ENCODE assay signal across 13 mouse cellular contexts in genomic region chr19:21798700-21799099, GRCm38 (mm10). TPM values are rescaled to one million over a fixed set of nuclear protein-coding genes. Genes with fewer than 3 reads are reported as not detected.
DNase-seq lines count a peak whose midpoint lies in the region; ATAC-seq lines count a peak whose summit lies in the region.
"Had no signal": no experiment of that assay in that cellular context is flagged by ENCODE, and none has a peak within 500 bp of the region (broad histone marks: within the 10 kb centered on the region; RNA-seq: fewer than 3 reads in every experiment).

No protein-coding gene starts in this region.

- 27% methylated on average over 3 of the region's 3 CpGs for WGBS in midbrain, embryonic 14.5 days
- 75% methylated on average over 3 of the region's 3 CpGs for WGBS in midbrain, embryonic 10.5 days
- 40% methylated on average over 3 of the region's 3 CpGs for WGBS in heart, embryonic 14.5 days
- WGBS in intestine, embryonic 16.5 days = 83% methylated on average over 3 of the region's 3 CpGs

- H3K4me3 ChIP-seq in midbrain, embryonic 14.5 days (replicated peaks; ENCODE audit: low read depth, low read length) = no peak overlapping the region
- no peak overlapping the region for H3K4me3 ChIP-seq in midbrain, embryonic 10.5 days
- H3K4me3 ChIP-seq in heart, embryonic 14.5 days (ENCODE audit: control insufficient read depth in 1 of 2, insufficient read depth in 1 of 2, low read depth in 1 of 2, low read length in 2 of 2) = no peak overlapping the region
- no peak overlapping the region for H3K4me3 ChIP-seq in intestine, embryonic 16.5 days (ENCODE audit: low read length)

- peaks cover 9% of the 10 kb centered on the region for H3K4me1 ChIP-seq in midbrain, embryonic 14.5 days (ENCODE audit: control insufficient read depth, insufficient read depth, low read length)
- H3K4me1 ChIP-seq in midbrain, embryonic 10.5 days = peaks cover 32% of the 10 kb centered on the region
- peaks cover 11 to 28% of the 10 kb centered on the region in 2 experiments for H3K4me1 ChIP-seq in heart, embryonic 14.5 days (ENCODE audit: control insufficient read depth in 2 of 2, insufficient read depth in 2 of 2, low read length in 2 of 2)
- H3K4me1 ChIP-seq in intestine, embryonic 16.5 days (ENCODE audit: control insufficient read depth, insufficient read depth, low read length) = peaks cover 4% of the 10 kb centered on the region; the same call in 1 of the 2 replicates

- peak overlapping the region; percentile 49 for H3K27ac ChIP-seq in midbrain, embryonic 14.5 days (replicated peaks; ENCODE audit: low read depth, low read length)
- no peak overlapping the region for H3K27ac ChIP-seq in midbrain, embryonic 10.5 days (replicated peaks)
- H3K27ac ChIP-seq in heart, embryonic 14.5 days (replicated peaks in 1 of 2; ENCODE audit: control insufficient read depth in 1 of 2, insufficient read depth in 1 of 2, low read depth in 2 of 2, low read length in 2 of 2) = peak overlapping the region; percentile 27 to 34; a peak in 3 of 4 replicates
- H3K27ac ChIP-seq in intestine, embryonic 16.5 days (ENCODE audit: low read length) = no peak overlapping the region

- no peak overlapping the region for H3K4me2 ChIP-seq in midbrain, embryonic 14.5 days (ENCODE audit: low read length)
- H3K4me2 ChIP-seq in heart, embryonic 14.5 days (ENCODE audit: low read length) = no peak overlapping the region
- no peak overlapping the region for H3K4me2 ChIP-seq in intestine, embryonic 16.5 days (ENCODE audit: low read depth, low read length)

- no peak overlapping the region for H3K9ac ChIP-seq in midbrain, embryonic 14.5 days (replicated peaks; ENCODE audit: low read length)
- H3K9ac ChIP-seq in heart, embryonic 14.5 days (ENCODE audit: low read length) = no peak overlapping the region
- no peak overlapping the region for H3K9ac ChIP-seq in intestine, embryonic 16.5 days (ENCODE audit: low read depth, low read length)

- H3K9me3 ChIP-seq in midbrain, embryonic 14.5 days (ENCODE audit: control insufficient read depth, low read length) = no peaks in the 10 kb centered on the region
- no peaks in the 10 kb centered on the region for H3K9me3 ChIP-seq in midbrain, embryonic 10.5 days (replicated peaks)
- no peaks in the 10 kb centered on the region for H3K9me3 ChIP-seq in heart, embryonic 14.5 days (ENCODE audit: control insufficient read depth, low read length)
- H3K9me3 ChIP-seq in intestine, embryonic 16.5 days (ENCODE audit: control insufficient read depth, low read length) = no peaks in the 10 kb centered on the region

- peak; percentile 72 for DNase-seq in heart, adult 8-10 months (ENCODE audit: low spot score)
- no peak for DNase-seq in heart, postnatal 25 days (ENCODE audit: low spot score)
- DNase-seq in midbrain, embryonic 14.5 days = no peak
- DNase-seq in midbrain, embryonic 10.5 days (ENCODE audit: low spot score) = no peak
- DNase-seq in ovary, adult 18-20 months (ENCODE audit: low spot score) = no peak
- no peak for DNase-seq in embryo, embryonic 10 days (ENCODE audit: low spot score)
- DNase-seq: kidney, adult 11 months; lung, postnatal 10 days; thymus, postnatal 25 days had no signal

- H3K36me3 ChIP-seq in midbrain, embryonic 14.5 days (ENCODE audit: control insufficient read depth, insufficient read depth, low read length) = peaks cover 83% of the 10 kb centered on the region
- H3K36me3 ChIP-seq in midbrain, embryonic 10.5 days = peaks cover 98% of the 10 kb centered on the region
- H3K36me3 ChIP-seq in heart, embryonic 14.5 days (ENCODE audit: control insufficient read depth, insufficient read depth, low read length) = peaks cover 96% of the 10 kb centered on the region
- H3K36me3 ChIP-seq in intestine, embryonic 16.5 days (ENCODE audit: control insufficient read depth, insufficient read depth, low read length) = peaks cover 7% of the 10 kb centered on the region; the same call in 1 of the 2 replicates

- no peaks in the 10 kb centered on the region for H3K27me3 ChIP-seq in midbrain, embryonic 14.5 days (ENCODE audit: control insufficient read depth, insufficient read depth, low read length)
- no peaks in the 10 kb centered on the region for H3K27me3 ChIP-seq in midbrain, embryonic 10.5 days (ENCODE audit: low read depth, poor library complexity, severe bottlenecking)
- no peaks in the 10 kb centered on the region for H3K27me3 ChIP-seq in heart, embryonic 14.5 days (ENCODE audit: control insufficient read depth, insufficient read depth, low read length)
- H3K27me3 ChIP-seq in intestine, embryonic 16.5 days (replicated peaks; ENCODE audit: control insufficient read depth, insufficient read depth, low read length) = no peaks in the 10 kb centered on the region
- H3K27me3 ChIP-seq: CH12.LX had no signal

- intact Hi-C loops in heart, postnatal 25 days (cut with DNase I) = no loop called here

- no peak for ATAC-seq in midbrain, embryonic 14.5 days (ENCODE audit: low FRiP score, low TSS enrichment)
- no peak for ATAC-seq in heart, embryonic 14.5 days (ENCODE audit: insufficient number of reproducible peaks, insufficient read depth, low FRiP score, low read depth)
- ATAC-seq in intestine, embryonic 16.5 days = no peak
- ATAC-seq: activated CD4-positive, CD25-positive, alpha-beta regulatory T cell, adult 4 months had no signal

RNA-seq across cellular contexts. Expression of gene Cemip2, which starts 20.6 kb away (rescaled TPM):
- total RNA-seq in heart, adult 8-10 months (2022) = 10 to 100 TPM; 10.2 to 11.5 (median 10.8) TPM
- total RNA-seq in heart, postnatal 25 days (2021) = 10 to 100 TPM; 13.7 to 14.1 TPM
- polyA plus RNA-seq in midbrain, embryonic 14.5 days (2014; fragmentation: Nextera tagmentation; extraction: Ambion mirVana) = 32.5 and 53.9 TPM in 2 replicates
- 71.2 and 91.2 TPM in 2 replicates for polyA plus RNA-seq in midbrain, embryonic 10.5 days (2016; fragmentation: Nextera tagmentation; extraction: Ambion mirVana)
- 57.1 and 57.5 TPM in 2 replicates for polyA plus RNA-seq in heart, embryonic 14.5 days (2014; fragmentation: Nextera tagmentation; extraction: Ambion mirVana)
- 7.3 and 8.0 TPM in 2 replicates for polyA plus RNA-seq in intestine, embryonic 16.5 days (2015; fragmentation: Nextera tagmentation; extraction: Ambion mirVana)

Comparison
In these comparisons a context has a peak if more than half of its experiments do, and no peak if none do; other contexts are left out.
1. H3K27ac ChIP-seq: peak in midbrain, embryonic 14.5 days (single experiment) and heart, embryonic 14.5 days (2 of 2); none in midbrain, embryonic 10.5 days (single experiment) and intestine, embryonic 16.5 days (single experiment).